Mouse (Mus musculus): ENCODE data around the gene Tmem38a.

- TF ChIP-seq ZC3H11A (IDR thresholded peaks at IDR 0.05; ENCODE audit: borderline replicate concordance, low read depth, low read length) (no peak), ZNF384 (IDR thresholded peaks at IDR 0.05; ENCODE audit: low read depth, low read length) (no peak), CHD2 (IDR thresholded peaks at IDR 0.05; ENCODE audit: low read depth, low read length) (no peak), HCFC1 (IDR thresholded peaks at IDR 0.05; ENCODE audit: borderline replicate concordance, insufficient read depth, low read length) (no peak)
Observed at GRCm38 (mm10) chr8:72565970-72566369, 5.9 kb upstream of the Tmem38a start.

All from ES-E14 (cell line).